Mouse (Mus musculus) embryo, embryonic 11 days (tissue): ENCODE results near the gene Rnf8.
"Not testable (repeated sequence)": the region's sequence is repeated elsewhere in the genome, so short reads cannot be mapped to it uniquely, and the experiment has no call there.

Experiments
- DNase-seq: peaks from one replicate; pipeline ENCODE4 v3.0.0-alpha.2; 2015

Gene Rnf8

GRCm38 (mm10) chr17:29614115-29615023, at the start of gene Rnf8, which contains the start of gene Gm28043:
Gene Rnf8 (plus strand): TSS chr17:29614790.
Gene Gm28043 (plus strand): TSS chr17:29614876.
- DNase-seq: peak; percentile 97

- DNase-seq: no peak
Measured at GRCm38 (mm10) chr17:29565521-29565920, 49.1 kb upstream of the Rnf8 start.

- no peak for DNase-seq
Measured at GRCm38 (mm10) chr17:29568435-29568834, 46.2 kb upstream of the Rnf8 start.

GRCm38 (mm10) chr17:29569831-29570230, 44.8 kb upstream of the Rnf8 start:
- DNase-seq: no peak

GRCm38 (mm10) chr17:29579579-29580126, 34.9 kb upstream of the Rnf8 start:
- DNase-seq: no peak

GRCm38 (mm10) chr17:29583569-29583968, 31.0 kb upstream of the Rnf8 start:
- no peak for DNase-seq

GRCm38 (mm10) chr17:29584306-29584705, 30.3 kb upstream of the Rnf8 start:
- no peak for DNase-seq

- DNase-seq: no peak
Measured at GRCm38 (mm10) chr17:29584737-29585136, 29.9 kb upstream of the Rnf8 start.

GRCm38 (mm10) chr17:29585446-29585845, 29.1 kb upstream of the Rnf8 start:
- DNase-seq: no peak

GRCm38 (mm10) chr17:29586921-29587320, 27.7 kb upstream of the Rnf8 start:
- no peak for DNase-seq

GRCm38 (mm10) chr17:29589221-29589898, 25.2 kb upstream of the Rnf8 start:
- DNase-seq: peak; percentile 37

- no peak for DNase-seq
Measured at GRCm38 (mm10) chr17:29595891-29596770, 18.5 kb upstream of the Rnf8 start.

- DNase-seq: no peak
Measured at GRCm38 (mm10) chr17:29596771-29597132, 17.8 kb upstream of the Rnf8 start.

GRCm38 (mm10) chr17:29599051-29599450, 15.5 kb upstream of the Rnf8 start:
- DNase-seq: no peak

GRCm38 (mm10) chr17:29599537-29599936, 15.1 kb upstream of the Rnf8 start:
- no peak for DNase-seq

- DNase-seq: no peak
Measured at GRCm38 (mm10) chr17:29601391-29601790, 13.2 kb upstream of the Rnf8 start.

GRCm38 (mm10) chr17:29603283-29603682, 11.3 kb upstream of the Rnf8 start:
- peak; percentile 79 for DNase-seq

GRCm38 (mm10) chr17:29613453-29613852, 1.1 kb upstream of the Rnf8 start:
- not testable (repeated sequence) for DNase-seq

GRCm38 (mm10) chr17:29615024-29615551, 498 bp downstream of the Rnf8 start:
- peak; percentile 49 for DNase-seq

GRCm38 (mm10) chr17:29615616-29616015, 1.0 kb downstream of the Rnf8 start:
- DNase-seq: peak; percentile 31

GRCm38 (mm10) chr17:29619231-29619630, 4.6 kb downstream of the Rnf8 start:
- DNase-seq: no peak

GRCm38 (mm10) chr17:29623488-29623887, 8.9 kb downstream of the Rnf8 start:
- DNase-seq: no peak
